Mouse (Mus musculus): Measurements from ENCODE around the gene Sdc3.

- TF ChIP-seq CTCF (IDR thresholded peaks at IDR 0.05) (no peak), POLR2A (IDR thresholded peaks at IDR 0.05; ENCODE audit: insufficient read depth, low read depth, low read length) (no peak), EP300 (IDR thresholded peaks at IDR 0.05; ENCODE audit: insufficient read depth, low read depth, low read length) (0 out of 2 replicates have a peak, but pooled peaks have one; percentile 46)
These were observed 48.9 kb downstream of the Sdc3 start for GRCm38 (mm10) chr4:130841107-130841840.

All from heart, adult 2 months (tissue).